Mouse (Mus musculus): ENCODE results near the gene Mok. TPM values are rescaled to one million over a fixed set of nuclear protein-coding genes. Genes with fewer than 3 reads are reported as not detected.

Mok gene
- total RNA-seq, 2 experiments from 2014 or later = 7.3 to 9.8 TPM

DNA sequence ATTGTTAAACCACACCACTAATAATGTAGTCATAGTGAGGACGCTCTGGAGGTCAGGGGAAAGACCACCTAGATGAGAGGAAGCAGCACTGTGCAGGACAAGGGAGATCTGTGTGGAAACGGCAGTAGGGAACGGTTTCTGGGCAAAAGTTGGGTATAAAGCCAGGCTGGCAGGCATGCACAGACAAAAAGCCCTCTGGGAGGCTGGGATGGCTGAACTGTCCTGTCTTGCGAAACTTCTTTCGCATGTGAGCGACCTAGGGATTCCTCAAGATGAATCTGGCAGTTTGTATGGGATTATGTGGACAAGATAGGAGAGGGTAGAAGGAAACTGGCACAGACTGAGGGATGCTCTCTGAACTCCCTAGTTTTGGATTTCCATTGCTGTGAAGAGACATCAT lies 68.8 kb downstream of the Mok start:
- no peak for DNase-seq (ENCODE audit: low spot score in 2 of 2)

DNA sequence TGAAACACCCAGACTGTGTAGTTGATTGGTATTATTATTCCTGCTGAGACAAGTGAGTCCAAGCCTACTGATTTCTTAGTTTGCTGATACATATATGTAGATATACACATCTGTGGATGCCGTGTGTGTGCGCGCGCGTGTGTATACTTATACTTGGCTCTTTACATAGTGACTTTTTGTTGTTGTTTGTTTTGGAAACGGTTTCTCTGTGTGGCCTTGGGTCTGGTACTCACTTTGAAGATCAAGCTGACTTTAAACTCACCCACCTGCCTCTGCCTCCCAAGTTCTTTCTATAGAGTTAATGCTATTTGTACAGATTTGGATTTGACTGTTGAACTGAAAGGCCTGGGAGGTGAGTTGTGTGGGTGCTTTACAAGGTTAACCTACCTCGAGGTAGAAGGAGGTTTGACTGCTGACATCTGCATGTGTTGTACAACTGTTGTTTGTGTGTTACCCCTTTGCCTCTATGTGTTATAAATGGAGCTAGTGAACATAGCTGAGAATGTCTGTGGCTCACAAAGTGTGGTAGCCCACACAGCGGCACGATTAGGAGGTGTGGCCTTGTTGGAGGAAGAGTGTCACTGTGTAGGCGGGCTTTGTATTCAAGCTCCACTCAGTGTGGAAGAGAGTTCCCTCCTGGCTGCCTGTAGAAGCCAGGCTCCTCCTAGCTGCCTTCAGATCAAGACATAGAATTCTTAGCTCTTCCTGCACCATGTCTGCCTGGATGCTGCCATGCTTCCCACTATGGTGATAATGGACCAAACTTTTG lies 70.1 kb downstream of the Mok start:
- no peak for DNase-seq (ENCODE audit: low spot score in 2 of 2)

DNA sequence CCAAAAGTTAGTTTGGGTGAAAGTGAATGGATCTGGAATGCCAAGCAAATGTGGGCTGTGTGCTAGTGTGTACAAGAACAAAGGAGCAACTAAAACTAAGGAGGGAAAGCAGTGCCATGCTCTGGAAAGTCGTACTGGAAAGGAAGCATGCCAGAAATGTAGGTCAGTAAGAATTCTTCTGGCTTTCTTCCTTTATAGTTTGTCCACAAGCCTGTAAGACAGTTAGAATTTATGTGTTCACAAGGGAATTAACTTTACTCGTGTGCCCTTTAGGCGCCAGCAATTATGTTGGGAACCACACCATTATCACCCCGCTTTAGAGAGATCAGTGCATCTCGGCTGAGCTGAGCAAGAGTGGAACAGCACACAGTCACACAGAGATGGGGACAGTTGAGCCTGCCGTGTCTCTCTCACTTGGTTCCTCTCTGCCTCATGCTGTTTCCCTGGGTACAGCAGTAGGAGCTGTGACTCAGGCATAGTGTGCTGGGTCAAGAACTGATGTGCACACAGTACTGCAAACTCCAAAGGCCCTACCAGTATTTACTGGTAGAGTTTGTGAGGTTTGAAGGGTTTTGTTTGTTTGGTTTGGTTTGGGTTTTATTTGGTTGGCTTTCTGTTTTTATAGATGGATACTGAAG lies 71.0 kb downstream of the Mok start:
- no peak for DNase-seq (ENCODE audit: low spot score in 2 of 2)

DNA sequence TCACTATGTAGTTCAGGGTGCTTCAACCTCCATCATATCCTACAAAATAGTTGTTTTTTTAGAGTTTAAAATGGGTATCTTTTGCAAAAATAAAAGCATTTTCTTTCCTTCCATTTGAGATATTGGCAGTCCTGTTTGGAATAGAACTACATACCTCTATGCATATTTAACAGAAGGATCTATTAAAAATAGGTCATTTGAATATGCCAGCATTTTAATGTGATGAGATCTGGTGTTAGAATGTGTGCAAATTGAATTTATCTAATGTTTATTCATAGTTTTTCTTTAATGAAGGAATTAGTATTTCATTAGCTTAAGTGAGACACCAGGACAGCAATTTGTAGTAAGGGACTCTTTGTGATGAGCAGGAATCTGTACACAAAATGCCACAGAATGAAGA lies 72.2 kb downstream of the Mok start:
- no peak for DNase-seq (ENCODE audit: low spot score in 2 of 2)

DNA sequence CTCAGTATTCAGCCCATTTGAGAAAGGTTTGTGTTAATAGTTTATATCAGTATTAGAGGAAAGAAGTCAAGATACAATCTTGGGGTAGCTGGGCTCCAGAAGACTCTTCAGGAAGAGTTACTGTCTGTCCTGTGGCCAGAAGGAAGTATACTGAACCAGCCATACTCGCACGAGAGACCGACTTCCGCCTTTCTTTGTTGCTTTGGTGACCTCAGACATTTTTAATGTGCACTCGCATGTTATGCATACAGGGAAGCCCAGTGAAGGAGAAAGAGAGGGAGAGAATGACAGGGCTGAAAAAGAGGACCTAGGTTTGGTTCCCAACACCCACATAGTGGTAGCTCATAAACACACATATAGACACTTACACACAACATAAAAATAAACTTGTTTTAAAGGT lies 76.2 kb downstream of the Mok start:
- no peak for DNase-seq (ENCODE audit: low spot score in 2 of 2)

DNA sequence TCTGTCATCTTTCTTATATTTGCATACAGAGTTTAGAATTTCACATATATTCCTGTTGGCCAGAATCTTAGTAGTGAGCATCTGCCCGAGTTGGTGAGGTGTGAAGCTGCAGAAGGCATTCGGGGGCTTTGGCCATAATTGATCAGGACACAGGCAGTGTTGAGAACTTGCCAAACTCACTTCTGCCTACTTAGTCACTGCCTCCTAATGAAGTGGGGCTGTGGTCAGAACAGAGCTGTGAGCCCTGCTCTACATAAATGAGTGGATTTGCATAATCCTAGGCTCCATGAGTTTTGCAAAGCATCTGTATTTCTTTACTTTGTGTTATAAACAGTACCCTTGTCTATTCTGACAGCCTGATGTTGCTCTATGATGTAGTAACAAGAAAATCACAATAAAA lies 78.4 kb downstream of the Mok start:
- DNase-seq (ENCODE audit: low spot score in 2 of 2) = no peak

DNA sequence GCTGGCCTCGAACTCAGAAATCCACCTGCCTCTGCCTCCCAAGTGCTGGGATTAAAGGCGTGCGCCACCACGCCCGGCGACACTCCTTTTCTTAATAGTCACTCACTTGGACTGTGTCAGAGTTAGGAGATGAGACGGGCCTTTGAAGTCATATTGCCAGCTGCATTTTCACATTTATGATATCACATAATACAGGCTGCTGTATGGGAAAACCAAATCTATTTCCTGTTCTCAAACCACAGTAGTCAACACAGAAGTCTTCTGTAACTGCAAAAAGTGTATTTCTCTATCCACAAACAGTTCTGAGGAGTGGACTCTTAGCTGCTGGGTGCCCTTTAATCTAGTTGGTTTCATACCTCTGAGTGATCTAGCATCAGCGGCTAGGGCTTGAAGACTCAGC lies 81.8 kb downstream of the Mok start:
- no peak for DNase-seq (ENCODE audit: low spot score in 2 of 2)

Other genes with a start within 250 kb of the Mok start
- gene Dync1h1, start 239.5 kb downstream of the Mok start, total RNA-seq (2021) = 100 to 1,000 TPM; 301 to 319 TPM
- not detected for gene 1700001K19Rik, start 158.3 kb downstream of the Mok start, total RNA-seq (2021)
- gene Hsp90aa1, start 138.2 kb downstream of the Mok start, total RNA-seq (2021) = 100 to 1,000 TPM; 938 to 989 TPM
- 10 to 100 TPM; 36.9 to 42.8 TPM for gene Wdr20, start 103.0 kb downstream of the Mok start, total RNA-seq (2021)
- gene Zfp839, start 9.3 kb upstream of the Mok start, total RNA-seq (2021) = 10 to 100 TPM in 1 of 2 experiments, 1 to 10 TPM in 1; 9.8 to 11.2 TPM
- 10 to 100 TPM; 83.3 to 87.3 TPM for gene Cinp, start 48.2 kb upstream of the Mok start, total RNA-seq (2021)
- 10 to 100 TPM; 38.5 to 39.7 TPM for gene Tecpr2, start 48.3 kb upstream of the Mok start, total RNA-seq (2021)
- gene Ankrd9, start 138.1 kb upstream of the Mok start, total RNA-seq (2021) = 10 to 100 TPM in 1 of 2 experiments, 1 to 10 TPM in 1; 9.6 to 10.1 TPM
- 10 to 100 TPM; 17.6 to 19.2 TPM for gene Rcor1, start 198.4 kb upstream of the Mok start, total RNA-seq (2021)

Data from layer of hippocampus, postnatal 14 days (tissue).